Mouse (Mus musculus) hindbrain, embryonic 13.5 days (tissue): Measurements from ENCODE around the gene Crbn. TPM values are rescaled to one million over a fixed set of nuclear protein-coding genes. Genes with fewer than 3 reads are reported as not detected.

Experiments
- ATAC-seq: fragments of 200-750 bp; cut with Nextera tagmentation; 2 replicates; pipeline ENCODE4 v1.8.0; 2017; ENCODE audit warnings: moderate TSS enrichment; ENCODE audit not compliant: low FRiP score
- H3K27ac ChIP-seq: fragments of 300-500 bp; sonication (generic); 2 replicates; pipeline ENCODE4 v1.5.1; 2015; ENCODE audit warnings: inconsistent platforms, mild to moderate bottlenecking, moderate library complexity
- H3K27me3 ChIP-seq: fragments of 300-500 bp; sonication (generic); 2 replicates; pipeline ENCODE4 v1.6.1; 2015; ENCODE audit warnings: mild to moderate bottlenecking, inconsistent platforms
- H3K36me3 ChIP-seq: fragments of 300-500 bp; sonication (generic); 2 replicates; pipeline ENCODE4 v1.6.1; 2015; ENCODE audit warnings: mild to moderate bottlenecking, inconsistent platforms
- H3K4me1 ChIP-seq: fragments of 300-500 bp; sonication (generic); replicated peaks from 2 replicates; pipeline ENCODE4 v1.6.1; 2015; ENCODE audit warnings: inconsistent platforms
- H3K4me2 ChIP-seq: fragments of 300-500 bp; sonication (generic); 2 replicates; pipeline ENCODE4 v1.6.1; 2015; ENCODE audit warnings: inconsistent platforms, mild to moderate bottlenecking, moderate library complexity
- H3K4me3 ChIP-seq: fragments of 300-500 bp; sonication (generic); 2 replicates; pipeline ENCODE4 v1.5.1; 2015; ENCODE audit warnings: mild to moderate bottlenecking, inconsistent platforms
- H3K9ac ChIP-seq: fragments of 300-500 bp; sonication (generic); 2 replicates; pipeline ENCODE4 v1.6.1; 2015; ENCODE audit warnings: mild to moderate bottlenecking, inconsistent platforms
- H3K9me3 ChIP-seq: fragments of 300-500 bp; sonication (generic); 2 replicates; pipeline ENCODE4 v1.6.1; 2016; ENCODE audit warnings: inconsistent platforms
- WGBS: fragments of 180-500 bp; shearing (Covaris S2); methylation state at CpG from one replicate; pipeline ENCODE4 v1.1.7; 2015; 5-methylcytosine and 5-hydroxymethylcytosine counted together
- polyA plus RNA-seq: library from polyadenylated mRNA; unstranded; fragments of >200 nt; fragmentation: Nextera tagmentation; extraction: Ambion mirVana; gene quantifications from 2 replicates; pipeline ENCODE4 v1.2.1, GENCODE M21; 2015

Gene Crbn
- polyA plus RNA-seq, 1 experiment from 2014 or later = 62.2 TPM

- WGBS = 94% methylated on average over 13 of the region's 13 CpGs
- H3K4me2 ChIP-seq = no peak overlapping the region
- no peaks in the 10 kb centered on the region for H3K9me3 ChIP-seq
- no peak overlapping the region for H3K27ac ChIP-seq
- H3K36me3 ChIP-seq = peaks cover 37% of the 10 kb centered on the region
- H3K4me3 ChIP-seq = no peak overlapping the region
- no peak for ATAC-seq
- H3K9ac ChIP-seq = no peak overlapping the region
- H3K27me3 ChIP-seq = no peaks in the 10 kb centered on the region
- peaks cover 10% of the 10 kb centered on the region for H3K4me1 ChIP-seq
Observed at GRCm38 (mm10) chr6:106794094-106794814, 5.6 kb downstream of the Crbn start.

DNA sequence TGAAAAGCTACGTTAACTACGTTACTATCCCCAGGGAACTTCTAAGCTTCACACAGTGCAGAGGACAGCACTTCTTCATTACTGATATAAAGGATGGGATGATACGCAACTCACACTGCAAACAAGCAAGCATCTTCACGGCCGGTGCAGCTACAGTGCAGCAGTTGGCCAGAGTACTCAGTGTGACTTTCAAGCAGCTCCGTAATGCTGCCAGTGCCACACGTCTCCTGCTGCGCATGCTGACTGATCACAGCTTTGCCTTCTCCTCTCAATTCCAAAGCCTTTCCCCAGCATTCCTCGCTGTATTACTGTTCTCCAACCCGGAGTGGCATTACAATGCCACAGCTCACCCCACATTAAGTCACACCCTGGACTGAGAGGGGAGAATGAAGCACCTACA lies 6.3 kb downstream of the Crbn start:
- no peak overlapping the region for H3K27ac ChIP-seq
- H3K27me3 ChIP-seq = no peaks in the 10 kb centered on the region
- peaks cover 43% of the 10 kb centered on the region for H3K36me3 ChIP-seq
- no peaks in the 10 kb centered on the region for H3K9me3 ChIP-seq
- 96% methylated on average over 10 of the region's 10 CpGs for WGBS
- H3K4me1 ChIP-seq = peaks cover 3% of the 10 kb centered on the region
- no peak overlapping the region for H3K4me3 ChIP-seq
- no peak overlapping the region for H3K9ac ChIP-seq
- ATAC-seq = no peak
- no peak overlapping the region for H3K4me2 ChIP-seq

DNA sequence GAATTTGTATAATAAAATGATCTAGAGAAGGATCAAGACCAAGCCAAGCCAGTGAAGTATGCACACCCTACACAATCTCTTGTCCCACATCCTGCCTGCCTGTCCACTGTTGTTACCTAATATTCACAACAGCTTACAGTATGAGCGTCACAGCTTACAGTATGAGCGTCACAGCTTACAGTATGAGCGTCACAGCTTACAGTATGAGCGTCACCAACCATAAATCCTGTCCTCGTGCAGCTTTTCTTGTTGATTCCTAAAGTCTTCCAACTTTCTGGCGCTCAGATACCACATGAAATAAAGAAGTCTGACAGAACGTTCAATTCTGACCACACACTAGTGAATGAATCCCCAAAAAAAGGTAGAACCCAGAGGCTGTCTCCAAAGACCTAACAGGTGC lies 6.8 kb downstream of the Crbn start:
- H3K4me3 ChIP-seq = no peak overlapping the region
- H3K27ac ChIP-seq = no peak overlapping the region
- H3K9ac ChIP-seq = no peak overlapping the region
- WGBS = 97% methylated on average over 7 of the region's 7 CpGs
- no peaks in the 10 kb centered on the region for H3K9me3 ChIP-seq
- no peaks in the 10 kb centered on the region for H3K27me3 ChIP-seq
- ATAC-seq = no peak
- no peak overlapping the region for H3K4me2 ChIP-seq
- no peaks in the 10 kb centered on the region for H3K4me1 ChIP-seq
- H3K36me3 ChIP-seq = peaks cover 48% of the 10 kb centered on the region

GRCm38 (mm10) chr6:106792486-106792885 lies 7.4 kb downstream of the Crbn start:
- Histone ChIP-seq H3K9ac (no peak overlapping the region), H3K27me3 (no peaks in the 10 kb centered on the region), H3K4me2 (no peak overlapping the region), H3K36me3 (peaks cover 54% of the 10 kb centered on the region), H3K4me3 (no peak overlapping the region), H3K9me3 (no peaks in the 10 kb centered on the region), H3K4me1 (no peaks in the 10 kb centered on the region), H3K27ac (no peak overlapping the region)
- ATAC-seq = no peak
- WGBS = 92% methylated on average over 5 of the region's 5 CpGs

DNA sequence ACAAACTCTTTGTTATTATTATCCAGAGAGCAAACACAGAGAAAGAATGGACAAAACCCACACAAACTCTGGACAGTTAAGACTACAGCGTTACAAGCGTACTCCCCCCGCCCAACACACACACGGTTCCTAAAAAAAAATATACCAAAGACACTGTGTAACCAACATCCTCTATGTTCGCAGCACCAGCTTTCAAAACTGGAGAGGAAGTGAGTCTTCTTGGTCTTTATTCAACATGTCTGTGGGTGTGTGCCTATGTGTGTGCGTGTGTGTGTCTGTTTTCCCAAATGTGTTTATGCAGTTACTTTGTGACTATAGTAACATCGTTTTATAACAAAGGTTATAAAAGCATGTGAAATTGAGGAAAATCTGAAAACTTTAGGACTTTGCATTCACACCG lies 8.4 kb downstream of the Crbn start:
- Histone ChIP-seq H3K9ac (no peak overlapping the region), H3K27me3 (no peaks in the 10 kb centered on the region), H3K36me3 (peaks cover 64% of the 10 kb centered on the region), H3K4me1 (no peaks in the 10 kb centered on the region), H3K4me3 (no peak overlapping the region), H3K4me2 (no peak overlapping the region), H3K27ac (no peak overlapping the region), H3K9me3 (no peaks in the 10 kb centered on the region)
- ATAC-seq = no peak
- WGBS = 96% methylated on average over 8 of the region's 8 CpGs

DNA sequence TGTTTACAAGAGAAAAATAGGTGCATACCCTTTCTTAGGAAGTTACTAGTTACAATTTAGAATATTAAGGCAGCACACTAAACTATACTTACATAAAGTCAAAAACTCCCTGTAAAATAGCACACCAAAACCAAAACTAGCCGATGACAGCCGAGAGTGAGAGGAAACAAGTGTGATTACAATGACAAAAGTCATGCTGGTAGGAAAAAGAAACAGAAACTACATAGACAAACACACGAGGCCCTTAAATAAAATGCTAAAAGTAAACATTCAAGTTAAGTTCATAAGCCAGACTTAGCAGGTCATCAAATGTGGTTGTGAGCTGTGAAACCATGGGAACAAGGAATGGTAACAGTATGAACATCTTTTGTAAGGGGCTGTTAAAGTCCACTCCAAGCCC lies 12.7 kb downstream of the Crbn start:
- Histone ChIP-seq H3K9me3 (no peaks in the 10 kb centered on the region), H3K4me2 (no peak overlapping the region), H3K36me3 (peaks cover 50% of the 10 kb centered on the region), H3K27ac (no peak overlapping the region), H3K4me1 (no peaks in the 10 kb centered on the region), H3K27me3 (no peaks in the 10 kb centered on the region), H3K4me3 (no peak overlapping the region), H3K9ac (no peak overlapping the region)
- WGBS = 90% methylated on average over 3 of the region's 3 CpGs
- no peak for ATAC-seq

GRCm38 (mm10) chr6:106770046-106770445 lies 29.8 kb downstream of the Crbn start:
- H3K9ac ChIP-seq = peak overlapping the region; percentile 75
- peak overlapping the region; percentile 75 for H3K4me3 ChIP-seq
- H3K4me1 ChIP-seq = peaks cover 12% of the 10 kb centered on the region
- 57% methylated on average over 4 of the region's 4 CpGs for WGBS
- H3K4me2 ChIP-seq = peak overlapping the region; percentile 97
- H3K27ac ChIP-seq = no peak overlapping the region
- H3K27me3 ChIP-seq = 0 out of 2 replicates have a peak, but pooled peaks cover 3% of the 10 kb centered on the region
- H3K9me3 ChIP-seq = no peaks in the 10 kb centered on the region
- no peak for ATAC-seq
- peaks cover 25% of the 10 kb centered on the region for H3K36me3 ChIP-seq

GRCm38 (mm10) chr6:106769290-106769866 lies 30.5 kb downstream of the Crbn start:
- Histone ChIP-seq H3K9me3 (no peaks in the 10 kb centered on the region), H3K36me3 (peaks cover 22% of the 10 kb centered on the region), H3K9ac (peak overlapping the region; percentile 75), H3K4me1 (peaks cover 12% of the 10 kb centered on the region), H3K27ac (no peak overlapping the region), H3K4me2 (peak overlapping the region; percentile 97), H3K4me3 (peak overlapping the region; percentile 75), H3K27me3 (0 out of 2 replicates have a peak, but pooled peaks cover 3% of the 10 kb centered on the region)
- peak; percentile 85; the same call in 1 of the 2 replicates for ATAC-seq
- 1% methylated on average over 33 of the region's 33 CpGs for WGBS

DNA sequence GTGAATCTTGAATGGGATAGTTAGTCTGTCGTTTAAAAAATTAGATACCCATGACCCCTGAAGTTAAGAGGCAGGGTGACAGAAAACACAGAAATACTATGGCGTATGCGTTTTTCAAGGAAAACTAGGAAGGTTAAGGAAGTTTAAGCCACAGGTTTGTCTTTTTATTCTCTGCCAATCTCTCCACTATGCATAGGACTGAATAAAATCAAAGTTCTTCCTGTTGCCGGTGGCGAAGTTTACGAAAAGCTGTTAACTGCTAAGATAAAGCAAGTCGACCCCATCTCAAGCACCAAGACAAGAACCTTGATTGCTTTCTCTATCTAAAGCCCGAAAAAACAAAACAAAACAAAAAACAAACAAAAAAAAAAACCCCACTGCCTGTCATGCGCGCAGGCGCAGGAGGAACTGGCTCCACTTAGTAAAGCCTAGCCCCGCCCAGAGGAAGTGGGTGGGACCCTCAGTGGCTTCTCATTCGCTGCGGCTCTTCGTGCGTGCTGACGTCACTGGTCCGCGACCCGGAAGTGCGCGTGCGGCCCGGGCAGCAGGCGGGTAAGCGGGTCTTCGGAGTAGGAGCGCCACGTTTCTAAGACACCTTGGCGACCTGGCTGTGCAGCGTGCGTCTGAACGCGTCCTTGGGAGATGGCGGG lies 31.1 kb downstream of the Crbn start, which contains the start of gene Trnt1:
Trnt1 (plus strand) TSS at position 481 of the 650 bp plus-strand sequence.
- 9% methylated on average over 35 of the region's 35 CpGs for WGBS
- H3K27ac ChIP-seq = no peak within 1 kb of the TSS

GRCm38 (mm10) chr6:106766774-106767173 lies 33.1 kb downstream of the Crbn start:
- 0 out of 2 replicates have a peak, but pooled peaks cover 3% of the 10 kb centered on the region for H3K27me3 ChIP-seq
- 82% methylated on average over 4 of the region's 4 CpGs for WGBS
- no peak overlapping the region for H3K4me2 ChIP-seq
- ATAC-seq = no peak
- no peaks in the 10 kb centered on the region for H3K9me3 ChIP-seq
- peaks cover 12% of the 10 kb centered on the region for H3K4me1 ChIP-seq
- H3K4me3 ChIP-seq = no peak overlapping the region
- no peaks in the 10 kb centered on the region for H3K36me3 ChIP-seq
- H3K9ac ChIP-seq = no peak overlapping the region
- H3K27ac ChIP-seq = no peak overlapping the region

More for the DNA sequence above, 31.1 kb downstream of the Crbn start, which contains the start of gene Trnt1:
- peak; percentile 100 for ATAC-seq
- Histone ChIP-seq H3K4me1 (peaks cover 12% of the 10 kb centered on the region), H3K4me2 (peak within 1 kb of the TSS; percentile 97), H3K36me3 (peaks cover 18% of the 10 kb centered on the region), H3K4me3 (peak within 1 kb of the TSS; percentile 75), H3K9me3 (no peaks in the 10 kb centered on the region), H3K27me3 (0 out of 2 replicates have a peak, but pooled peaks cover 3% of the 10 kb centered on the region), H3K9ac (peak within 1 kb of the TSS; percentile 75)

DNA sequence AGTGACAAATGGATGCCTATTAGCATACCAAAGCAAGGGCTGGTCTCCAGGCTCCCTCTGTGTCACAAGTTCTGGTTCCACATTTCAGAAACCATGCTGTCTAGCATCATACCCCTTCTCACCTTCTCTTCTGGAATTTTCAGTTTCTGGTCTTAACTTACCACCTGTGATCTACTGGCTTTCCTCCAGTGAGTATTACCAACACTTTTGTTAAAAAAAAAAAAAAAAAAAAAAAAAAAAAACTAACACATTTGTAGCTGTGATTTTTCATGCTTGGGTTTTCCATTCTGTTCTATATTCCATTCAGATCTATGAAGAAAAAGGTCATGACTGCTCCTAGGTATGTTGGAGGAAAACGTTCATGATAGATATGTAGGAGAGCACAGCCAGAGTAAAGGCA lies 34.0 kb downstream of the Crbn start:
- no peak overlapping the region for H3K9ac ChIP-seq
- WGBS = 74% methylated on average over 1 of the region's 1 CpGs
- no peak overlapping the region for H3K4me3 ChIP-seq
- no peak overlapping the region for H3K27ac ChIP-seq
- H3K36me3 ChIP-seq = no peaks in the 10 kb centered on the region
- no peaks in the 10 kb centered on the region for H3K9me3 ChIP-seq
- H3K27me3 ChIP-seq = 0 out of 2 replicates have a peak, but pooled peaks cover 3% of the 10 kb centered on the region
- peaks cover 12% of the 10 kb centered on the region for H3K4me1 ChIP-seq
- no peak for ATAC-seq
- H3K4me2 ChIP-seq = no peak overlapping the region

DNA sequence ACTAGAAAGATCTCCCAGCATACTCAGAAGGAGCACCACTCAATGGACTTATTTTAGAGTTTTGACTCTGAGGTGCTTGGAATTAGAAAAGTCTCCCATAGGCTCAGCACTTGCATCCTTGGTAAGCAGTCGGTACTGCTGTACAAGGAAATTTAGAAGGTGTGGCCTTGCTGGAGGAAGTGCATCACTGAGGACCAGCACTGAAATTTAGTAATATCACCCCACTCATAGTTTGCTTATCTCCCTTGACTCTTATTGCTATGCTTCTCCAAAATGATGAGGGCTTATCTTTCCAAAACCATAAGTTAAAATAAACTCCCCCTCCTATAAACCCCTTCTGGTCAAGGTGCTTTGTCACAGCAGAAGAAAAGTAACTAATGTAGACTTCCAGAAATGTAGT lies 38.4 kb downstream of the Crbn start:
- WGBS = 64% methylated on average over 1 of the region's 1 CpGs
- H3K4me2 ChIP-seq = no peak overlapping the region
- no peaks in the 10 kb centered on the region for H3K9me3 ChIP-seq
- no peaks in the 10 kb centered on the region for H3K4me1 ChIP-seq
- H3K27ac ChIP-seq = no peak overlapping the region
- ATAC-seq = no peak
- H3K36me3 ChIP-seq = no peaks in the 10 kb centered on the region
- no peak overlapping the region for H3K4me3 ChIP-seq
- no peak overlapping the region for H3K9ac ChIP-seq
- H3K27me3 ChIP-seq = 0 out of 2 replicates have a peak, but pooled peaks cover 4% of the 10 kb centered on the region
